34 mouse cellular contexts compared by ENCODE assay signal in the genomic region with DNA sequence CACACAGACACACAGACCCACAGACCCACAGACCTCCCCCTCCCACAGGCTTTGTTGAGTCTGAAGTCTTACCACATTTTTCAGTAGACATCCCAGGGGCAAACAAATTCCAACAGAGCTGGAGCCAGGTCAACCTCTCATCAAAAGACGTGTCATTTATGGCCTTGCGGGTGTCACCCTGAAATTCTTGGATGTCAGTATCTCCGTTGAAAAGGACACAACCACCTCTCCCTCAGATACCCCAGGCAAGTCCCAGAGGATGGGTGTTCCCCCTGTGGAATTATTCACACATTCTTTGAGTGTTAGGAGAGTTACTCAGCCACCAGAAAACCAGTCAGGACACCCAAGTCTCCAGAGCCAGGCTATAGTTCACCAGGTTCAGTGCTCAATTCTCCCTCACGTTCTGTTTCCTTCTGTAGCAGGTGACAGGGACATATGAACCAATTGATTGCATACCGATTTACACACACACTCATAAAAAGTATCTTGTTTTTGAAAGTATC. TPM values are rescaled to one million over a fixed set of nuclear protein-coding genes. Genes with fewer than 3 reads are reported as not detected.
"Had no signal": no experiment of that assay in that cellular context is flagged by ENCODE, and none has a peak within 500 bp of the region (broad histone marks: within the 10 kb centered on the region; RNA-seq: fewer than 3 reads in every experiment).

No protein-coding gene starts in this region.

- H3K4me2 ChIP-seq: heart, embryonic 12.5 days; hindbrain, embryonic 12.5 days; hindbrain, embryonic 14.5 days; intestine, embryonic 15.5 days; limb, embryonic 13.5 days; limb, embryonic 15.5 days; liver, embryonic 12.5 days had no signal

- H3K27ac ChIP-seq: gastrocnemius, adult 2 months; heart, embryonic 10.5 days; hindbrain, embryonic 10.5 days; hindbrain, embryonic 12.5 days; hindbrain, embryonic 14.5 days; intestine, embryonic 15.5 days; left cerebral cortex, adult 2 months; limb, embryonic 13.5 days; limb, embryonic 15.5 days; liver, embryonic 12.5 days; liver, embryonic 14.5 days had no signal

- H3K27me3 ChIP-seq: heart, embryonic 12.5 days; hindbrain, embryonic 12.5 days; intestine, embryonic 15.5 days; limb, embryonic 13.5 days; limb, embryonic 15.5 days had no signal

- H3K9me3 ChIP-seq: heart, embryonic 10.5 days; heart, embryonic 12.5 days; hindbrain, embryonic 10.5 days; hindbrain, embryonic 12.5 days; intestine, embryonic 15.5 days; limb, embryonic 13.5 days; limb, embryonic 15.5 days; liver, embryonic 12.5 days had no signal

- ATAC-seq: hindbrain, embryonic 16.5 days; inflammation-experienced regulatory T-cells, adult 6 months; intestine, embryonic 15.5 days; intestine, postnatal 0 days; liver, embryonic 12.5 days had no signal

- DNase-seq: gastrocnemius, adult 2 months; gastrocnemius, postnatal 10 days; gastrocnemius, postnatal 25 days; heart, adult 18-20 months; heart, postnatal 10 days; heart, postnatal 4 days; kidney, adult 18-20 months; kidney, adult 8-10 months; kidney, postnatal 14 days; kidney, postnatal 36 days; left cerebral cortex, postnatal 4 days had no signal

- H3K4me3 ChIP-seq: gastrocnemius, adult 2 months; heart, embryonic 10.5 days; heart, embryonic 12.5 days; hindbrain, embryonic 10.5 days; hindbrain, embryonic 12.5 days; intestine, embryonic 15.5 days; left cerebral cortex, adult 2 months; limb, embryonic 13.5 days; limb, embryonic 15.5 days; liver, embryonic 12.5 days had no signal

- H3K36me3 ChIP-seq: heart, embryonic 10.5 days; heart, embryonic 12.5 days; hindbrain, embryonic 10.5 days; hindbrain, embryonic 12.5 days; intestine, embryonic 15.5 days; limb, embryonic 13.5 days; limb, embryonic 15.5 days; liver, embryonic 12.5 days had no signal

- H3K9ac ChIP-seq: heart, embryonic 12.5 days; hindbrain, embryonic 12.5 days; hindbrain, embryonic 14.5 days; intestine, embryonic 15.5 days; limb, embryonic 13.5 days; limb, embryonic 15.5 days; liver, embryonic 12.5 days; liver, embryonic 14.5 days had no signal

RNA-seq across cellular contexts. Expression of gene Pbp2, which starts 9.3 kb away (rescaled TPM):
- total RNA-seq: gastrocnemius, postnatal 10 days; gastrocnemius, postnatal 25 days; granulocyte monocyte progenitor cell, adult 5-6 weeks; heart, adult 18-20 months; heart, adult 8-10 months; heart, postnatal 10 days; heart, postnatal 25 days; heart, postnatal 4 days; layer of hippocampus, adult 18-20 months; layer of hippocampus, postnatal 25 days; left cerebral cortex, postnatal 4 days; liver, adult 2 months had no signal
- polyA plus RNA-seq: heart, embryonic 12.5 days; heart, embryonic 14.5 days; heart, embryonic 16.5 days; hindbrain, embryonic 10.5 days; hindbrain, embryonic 16.5 days; inflammation-experienced regulatory T-cells, adult 6 months; intestine, postnatal 0 days; large intestine, adult 2 months; liver, adult 2 months; liver, embryonic 12.5 days; liver, embryonic 14.5 days had no signal

RNA-seq across cellular contexts. Expression of gene Emp1, which starts 42.9 kb away (rescaled TPM):
- total RNA-seq: granulocyte monocyte progenitor cell, adult 5-6 weeks had no signal
